Mouse (Mus musculus) G1E (cell line): ENCODE measurements at regions not wholly inside any gene's neighbourhood (a gene's known extent, or its start where the extent isn't known, plus 50 kb on each side); places are given as distances from the start of the nearest gene placed in this dataset.

Source experiments
- CTCF ChIP-seq: IDR thresholded peaks from 2 replicates; pipeline ENCODE4 v1.5.1; 2012; ENCODE audit warnings: low read depth, low read length, inconsistent platforms, mixed read lengths
- GATA1 ChIP-seq: IDR thresholded peaks from 2 replicates; pipeline ENCODE4 v1.6.1; 2012; ENCODE audit warnings: borderline replicate concordance, low read length, inconsistent platforms, mixed read lengths
- POLR2AphosphoS5 ChIP-seq: IDR thresholded peaks from 2 replicates; pipeline ENCODE4 v1.6.1; 2012; ENCODE audit warnings: low read depth, low read length, inconsistent platforms; ENCODE audit not compliant: insufficient replicate concordance

GRCm38 (mm10) chr1:33003992-33004391 is 456.9 kb upstream of the Gm5415 start:
- TF ChIP-seq CTCF = no peak
- no peak for TF ChIP-seq POLR2AphosphoS5
- TF ChIP-seq GATA1 = no peak
